Mouse (Mus musculus) olfactory bulb, adult 2 months (tissue): ENCODE measurements around the gene Ndufs2.

Experiments
- CTCF ChIP-seq: fragments of 200-500 bp; IDR thresholded peaks from 2 replicates; pipeline ENCODE4 v1.5.1; 2012; ENCODE audit warnings: low read depth, mild to moderate bottlenecking, low read length, moderate library complexity; ENCODE audit not compliant: insufficient read depth
- POLR2A ChIP-seq: fragments of 200-500 bp; IDR thresholded peaks from 2 replicates; pipeline ENCODE4 v1.6.1; 2012; ENCODE audit warnings: mild to moderate bottlenecking, low read depth, low read length, moderate library complexity; ENCODE audit not compliant: insufficient read depth

DNA sequence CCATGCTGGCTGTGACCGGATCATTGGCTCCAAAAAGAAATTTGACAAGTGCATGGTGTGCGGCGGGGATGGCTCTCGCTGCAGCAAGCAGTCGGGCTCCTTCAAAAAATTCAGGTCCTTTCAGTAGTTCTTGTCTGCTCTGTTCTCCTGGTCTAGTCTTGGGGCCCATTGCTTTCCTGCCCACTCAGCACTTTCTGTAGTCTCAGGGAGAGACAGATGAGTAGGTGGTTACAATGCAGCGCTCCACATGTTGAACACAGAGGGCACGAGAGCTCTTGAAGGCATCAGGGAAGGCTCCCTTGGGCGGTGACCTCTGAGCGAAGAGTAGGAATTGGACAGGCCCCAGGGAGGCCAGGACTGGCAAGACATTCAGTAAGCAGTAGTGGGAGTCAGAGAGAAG lies 6.6 kb upstream of the Ndufs2 start:
- TF ChIP-seq CTCF (no peak), POLR2A (no peak)
